Mouse (Mus musculus): Measurements from ENCODE around the gene Susd2. TPM values are rescaled to one million over a fixed set of nuclear protein-coding genes. Genes with fewer than 3 reads are reported as not detected.

The Susd2 gene
- 79.5 and 108 TPM in 2 replicates for polyA plus RNA-seq (2015; fragmentation: Nextera tagmentation; extraction: Ambion mirVana)

DNA sequence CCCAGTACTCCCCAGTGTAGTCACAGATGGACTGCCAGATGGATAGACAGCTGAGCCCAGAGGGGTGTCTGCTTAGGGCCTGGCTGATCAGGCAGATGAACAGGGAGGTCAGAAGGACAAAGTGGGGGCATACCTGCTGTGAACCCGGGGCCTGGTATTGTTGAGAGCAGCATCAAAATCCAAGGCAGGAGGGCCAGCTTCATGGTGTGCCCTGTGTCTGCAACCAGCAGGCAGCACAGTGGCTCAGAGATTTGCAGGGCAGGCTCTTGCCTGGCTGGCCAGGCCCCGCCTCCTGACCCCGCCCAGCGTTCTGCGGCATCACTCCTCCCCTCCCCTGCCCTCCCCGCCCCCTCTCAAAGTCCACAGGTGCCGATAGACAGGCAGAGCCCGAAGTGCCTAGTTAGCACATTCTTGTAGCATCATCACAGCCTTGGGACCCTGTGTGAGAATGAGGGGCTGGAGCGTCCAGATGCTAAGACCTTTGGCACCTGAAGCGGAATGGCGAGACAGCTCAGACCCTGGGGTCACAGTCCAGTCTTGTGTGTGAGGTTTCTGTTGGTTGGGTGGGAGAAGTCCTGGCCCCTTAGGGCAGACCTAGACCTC is at the start of gene Susd2:
Gene Susd2, minus strand, starts transcription at position 268 of the 603 bp plus-strand sequence.

DNA sequence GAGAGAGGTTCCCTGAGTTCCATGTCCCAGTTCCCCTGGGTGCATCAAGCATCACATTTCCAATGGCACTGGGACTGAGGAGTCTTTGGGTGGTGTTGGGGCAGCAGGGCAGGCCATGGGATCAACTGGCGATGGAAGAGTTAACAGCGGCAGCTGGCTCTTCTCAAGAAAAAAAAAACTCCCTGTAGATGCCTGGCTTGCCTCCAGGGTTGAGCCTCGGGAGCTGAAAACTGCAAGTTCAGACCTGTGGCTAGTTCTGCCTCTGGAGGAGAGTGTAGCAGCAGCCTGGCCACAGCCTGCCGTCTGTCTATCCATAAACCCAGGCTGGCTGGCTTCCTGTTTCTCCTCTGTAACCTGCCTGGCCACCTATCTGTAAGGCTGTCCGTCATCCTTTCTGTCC is 54.7 kb downstream of the Susd2 start, which contains the start of gene Ggt5:
Gene Ggt5, plus strand, starts transcription at position 212 of the 400 bp plus-strand sequence.

Other genes starting within 250 kb of the Susd2 start
- gene Upb1, start 242.9 kb downstream of the Susd2 start, polyA plus RNA-seq (2015; fragmentation: Nextera tagmentation; extraction: Ambion mirVana) = 0.18 and 0.22 TPM in 2 replicates
- 80.1 and 83.1 TPM in 2 replicates for gene Snrpd3, start 126.5 kb downstream of the Susd2 start, polyA plus RNA-seq (2015; fragmentation: Nextera tagmentation; extraction: Ambion mirVana)
- gene Gucd1, start 126.0 kb downstream of the Susd2 start, polyA plus RNA-seq (2015; fragmentation: Nextera tagmentation; extraction: Ambion mirVana) = 19.7 and 21.3 TPM in 2 replicates
- gene Lrrc75b, start 83.7 kb downstream of the Susd2 start, polyA plus RNA-seq (2015; fragmentation: Nextera tagmentation; extraction: Ambion mirVana) = 3.7 and 5.4 TPM in 2 replicates
- 0.36 TPM in 1 of 2 replicates, not detected in the other for gene Ggt1, start 82.4 kb downstream of the Susd2 start, polyA plus RNA-seq (2015; fragmentation: Nextera tagmentation; extraction: Ambion mirVana)
- 1.2 and 1.9 TPM in 2 replicates for gene Ggt5, start 54.7 kb downstream of the Susd2 start, polyA plus RNA-seq (2015; fragmentation: Nextera tagmentation; extraction: Ambion mirVana)
- 17.0 and 18.6 TPM in 2 replicates for gene Cabin1, start 120.3 kb upstream of the Susd2 start, polyA plus RNA-seq (2015; fragmentation: Nextera tagmentation; extraction: Ambion mirVana)
- 45.8 and 51.8 TPM in 2 replicates for gene Ddt, start 129.4 kb upstream of the Susd2 start, polyA plus RNA-seq (2015; fragmentation: Nextera tagmentation; extraction: Ambion mirVana)
- gene Gm20441, start 136.9 kb upstream of the Susd2 start, polyA plus RNA-seq (2015; fragmentation: Nextera tagmentation; extraction: Ambion mirVana) = 0.28 and 1.0 TPM in 2 replicates
- 60.8 and 65.5 TPM in 2 replicates for gene Gstt3, start 137.4 kb upstream of the Susd2 start, polyA plus RNA-seq (2015; fragmentation: Nextera tagmentation; extraction: Ambion mirVana)
- gene Gstt1, start 154.6 kb upstream of the Susd2 start, polyA plus RNA-seq (2015; fragmentation: Nextera tagmentation; extraction: Ambion mirVana) = 49.2 and 49.8 TPM in 2 replicates
- gene Gstt4, start 178.5 kb upstream of the Susd2 start, polyA plus RNA-seq (2015; fragmentation: Nextera tagmentation; extraction: Ambion mirVana) = not detected in 2 replicates
- 21.6 and 26.6 TPM in 2 replicates for gene Gstt2, start 193.4 kb upstream of the Susd2 start, polyA plus RNA-seq (2015; fragmentation: Nextera tagmentation; extraction: Ambion mirVana)
- 1,044 and 1,157 TPM in 2 replicates for gene Mif, start 216.2 kb upstream of the Susd2 start, polyA plus RNA-seq (2015; fragmentation: Nextera tagmentation; extraction: Ambion mirVana)
- 0.48 and 1.1 TPM in 2 replicates for gene Derl3, start 249.4 kb upstream of the Susd2 start, polyA plus RNA-seq (2015; fragmentation: Nextera tagmentation; extraction: Ambion mirVana)

All from urinary bladder, postnatal 0 days (tissue).